Mouse (Mus musculus) limb, embryonic 10.5 days (tissue): ENCODE data around the gene Slc9a3r1. TPM values are rescaled to one million over a fixed set of nuclear protein-coding genes. Genes with fewer than 3 reads are reported as not detected.

ENCODE experiments used
- DNase-seq: peaks from one replicate; pipeline ENCODE4 v3.0.0-alpha.2; 2017; ENCODE audit warnings: low spot score
- H3K27ac ChIP-seq: fragments of 300-500 bp; sonication (generic); 2 replicates; pipeline ENCODE4 v1.5.1; 2016; ENCODE audit warnings: mild to moderate bottlenecking
- H3K27me3 ChIP-seq: fragments of 300-500 bp; sonication (generic); 2 replicates; pipeline ENCODE4 v1.6.1; 2016; ENCODE audit warnings: low read depth, mild to moderate bottlenecking; ENCODE audit not compliant: poor library complexity, severe bottlenecking
- H3K36me3 ChIP-seq: fragments of 300-500 bp; sonication (generic); 2 replicates; pipeline ENCODE4 v1.6.1; 2016; ENCODE audit warnings: mild to moderate bottlenecking, moderate library complexity
- H3K4me1 ChIP-seq: fragments of 300-500 bp; sonication (generic); 2 replicates; pipeline ENCODE4 v1.6.1; 2016
- H3K4me3 ChIP-seq: fragments of 300-500 bp; sonication (generic); 2 replicates; pipeline ENCODE4 v1.5.1; 2016; ENCODE audit warnings: mild to moderate bottlenecking, moderate library complexity
- H3K9me3 ChIP-seq: fragments of 300-500 bp; sonication (generic); replicated peaks from 2 replicates; pipeline ENCODE4 v1.6.1; 2016; ENCODE audit warnings: mild to moderate bottlenecking
- WGBS: fragments of 180-500 bp; shearing (Covaris S2); methylation state at CpG from one replicate; pipeline ENCODE4 v1.1.7; 2016; 5-methylcytosine and 5-hydroxymethylcytosine counted together
- polyA plus RNA-seq: library from polyadenylated mRNA; unstranded; fragments of >200 nt; fragmentation: Nextera tagmentation; extraction: Ambion mirVana; gene quantifications from 2 replicates; pipeline ENCODE4 v1.2.1, GENCODE M21; 2016

Gene Slc9a3r1
- polyA plus RNA-seq, 1 experiment from 2014 or later: 30.7 TPM

- WGBS: 45% methylated on average over 8 of the region's 8 CpGs
Observed at GRCm38 (mm10) chr11:115224889-115225288, 61.7 kb downstream of the Slc9a3r1 start.

GRCm38 (mm10) chr11:115225301-115225700 is 62.2 kb downstream of the Slc9a3r1 start:
- DNase-seq: no peak
- Histone ChIP-seq H3K36me3 (no peaks in the 10 kb centered on the region), H3K9me3 (no peaks in the 10 kb centered on the region), H3K4me3 (no peak overlapping the region), H3K27me3 (peaks cover 86% of the 10 kb centered on the region), H3K27ac (no peak overlapping the region), H3K4me1 (peaks cover 78% of the 10 kb centered on the region)
- WGBS: 81% methylated on average over 6 of the region's 6 CpGs

More at GRCm38 (mm10) chr11:115224889-115225288, 61.7 kb downstream of the Slc9a3r1 start:
- Histone ChIP-seq H3K27me3 (peaks cover 85% of the 10 kb centered on the region), H3K9me3 (no peaks in the 10 kb centered on the region), H3K27ac (no peak overlapping the region), H3K4me1 (peaks cover 76% of the 10 kb centered on the region), H3K36me3 (no peaks in the 10 kb centered on the region), H3K4me3 (no peak overlapping the region)
- peak; percentile 80 for DNase-seq

- no peak overlapping the region for H3K4me3 ChIP-seq
- H3K4me1 ChIP-seq: peaks cover 83% of the 10 kb centered on the region
- H3K9me3 ChIP-seq: no peaks in the 10 kb centered on the region
- H3K27me3 ChIP-seq: peaks cover 93% of the 10 kb centered on the region
- no peak overlapping the region for H3K27ac ChIP-seq
- H3K36me3 ChIP-seq: no peaks in the 10 kb centered on the region
- DNase-seq: no peak
- WGBS: 28% methylated on average over 14 of the region's 14 CpGs
Observed at GRCm38 (mm10) chr11:115226811-115227491, 63.8 kb downstream of the Slc9a3r1 start.

- Histone ChIP-seq H3K36me3 (no peaks in the 10 kb centered on the region), H3K4me1 (peaks cover 78% of the 10 kb centered on the region), H3K27ac (no peak overlapping the region), H3K4me3 (no peak overlapping the region), H3K9me3 (no peaks in the 10 kb centered on the region), H3K27me3 (peaks cover 93% of the 10 kb centered on the region)
- DNase-seq: no peak
- 19% methylated on average over 12 of the region's 12 CpGs for WGBS
Observed at GRCm38 (mm10) chr11:115227640-115228039, 64.5 kb downstream of the Slc9a3r1 start.

- Histone ChIP-seq H3K4me1 (peaks cover 78% of the 10 kb centered on the region), H3K4me3 (no peak overlapping the region), H3K27ac (no peak overlapping the region), H3K27me3 (peaks cover 93% of the 10 kb centered on the region), H3K9me3 (no peaks in the 10 kb centered on the region), H3K36me3 (no peaks in the 10 kb centered on the region)
- DNase-seq: no peak
- WGBS: 43% methylated on average over 7 of the region's 7 CpGs
Observed at GRCm38 (mm10) chr11:115228430-115228829, 65.3 kb downstream of the Slc9a3r1 start.

- Histone ChIP-seq H3K9me3 (no peaks in the 10 kb centered on the region), H3K36me3 (0 out of 2 replicates have a peak, but pooled peaks cover 3% of the 10 kb centered on the region), H3K4me1 (peaks cover 82% of the 10 kb centered on the region), H3K4me3 (no peak overlapping the region), H3K27ac (no peak overlapping the region), H3K27me3 (peaks cover 94% of the 10 kb centered on the region)
- 46% methylated on average over 15 of the region's 15 CpGs for WGBS
- no peak for DNase-seq
Observed at GRCm38 (mm10) chr11:115229021-115229930, 66.1 kb downstream of the Slc9a3r1 start.

Other genes with a start within 250 kb of the Slc9a3r1 start
- not detected in 2 replicates for gene Cd300lb, start 229.0 kb upstream of the Slc9a3r1 start, polyA plus RNA-seq
- not detected in 2 replicates for gene Cd300c, start 194.2 kb upstream of the Slc9a3r1 start, polyA plus RNA-seq
- gene Cd300ld, start 173.4 kb upstream of the Slc9a3r1 start, polyA plus RNA-seq: not detected in 2 replicates
- 0.51 TPM in 1 of 2 replicates, not detected in the other for gene Cd300c2, start 161.5 kb upstream of the Slc9a3r1 start, polyA plus RNA-seq
- gene Cd300ld2, start 147.1 kb upstream of the Slc9a3r1 start, polyA plus RNA-seq: not detected in 2 replicates
- not detected in 2 replicates for gene Cd300ld4, start 136.3 kb upstream of the Slc9a3r1 start, polyA plus RNA-seq
- not detected in 2 replicates for gene Cd300ld5, start 125.6 kb upstream of the Slc9a3r1 start, polyA plus RNA-seq
- not detected in 2 replicates for gene Cd300ld3, start 114.9 kb upstream of the Slc9a3r1 start, polyA plus RNA-seq
- not detected in 2 replicates for gene Cd300e, start 101.2 kb upstream of the Slc9a3r1 start, polyA plus RNA-seq
- gene Rab37, start 71.9 kb upstream of the Slc9a3r1 start, polyA plus RNA-seq: 0.95 and 1.8 TPM in 2 replicates
- gene Cd300lf, start 29.3 kb upstream of the Slc9a3r1 start, polyA plus RNA-seq: 0.06 TPM in 1 of 2 replicates, not detected in the other
- gene Tmem104, start 24.1 kb downstream of the Slc9a3r1 start, polyA plus RNA-seq: 9.1 and 9.8 TPM in 2 replicates
- gene Nat9, start 24.5 kb downstream of the Slc9a3r1 start, polyA plus RNA-seq: 15.6 and 22.7 TPM in 2 replicates
- 0.11 and 0.34 TPM in 2 replicates for gene Grin2c, start 103.9 kb downstream of the Slc9a3r1 start, polyA plus RNA-seq
- 18.2 and 19.3 TPM in 2 replicates for gene Fdxr, start 113.7 kb downstream of the Slc9a3r1 start, polyA plus RNA-seq
- 0.06 and 0.13 TPM in 2 replicates for gene Fads6, start 134.3 kb downstream of the Slc9a3r1 start, polyA plus RNA-seq
- gene Otop2, start 143.8 kb downstream of the Slc9a3r1 start, polyA plus RNA-seq: not detected in 2 replicates
- not detected in 2 replicates for gene Ush1g, start 158.7 kb downstream of the Slc9a3r1 start, polyA plus RNA-seq
- not detected in 2 replicates for gene Otop3, start 171.4 kb downstream of the Slc9a3r1 start, polyA plus RNA-seq
- 2.8 and 2.9 TPM in 2 replicates for gene Hid1, start 204.4 kb downstream of the Slc9a3r1 start, polyA plus RNA-seq
- 15.2 and 16.4 TPM in 2 replicates for gene Cdr2l, start 218.6 kb downstream of the Slc9a3r1 start, polyA plus RNA-seq
- gene Mrpl58, start 240.4 kb downstream of the Slc9a3r1 start, polyA plus RNA-seq: 202 and 220 TPM in 2 replicates